Mouse (Mus musculus) MEL (cell line): ENCODE measurements around the gene Cavin3.

ENCODE experiments used
- CHD1 ChIP-seq: IDR thresholded peaks from 2 replicates; pipeline ENCODE4 v1.6.1; 2012; ENCODE audit warnings: low read depth, mild to moderate bottlenecking, inconsistent platforms, low read length, improper control_type of control experiment
- CTCF ChIP-seq, 3 experiments: IDR thresholded peaks in 2 of 3; conservative IDR thresholded peaks in 1 of 3; 2 replicates each; pipeline ENCODE4 v1.5.1; 2011 to 2012; ENCODE audit warnings: low read length in 3 of 3, low read depth in 2 of 3, mild to moderate bottlenecking in 2 of 3, improper control_type of control experiment in 1 of 3, inconsistent platforms in 1 of 3, mixed read lengths in 1 of 3, moderate library complexity in 1 of 3; ENCODE audit not compliant: control insufficient read depth in 1 of 3, insufficient read depth in 1 of 3, poor library complexity in 1 of 3, severe bottlenecking in 1 of 3
- EP300 ChIP-seq, 2 experiments: IDR thresholded peaks; 2 replicates each; pipeline ENCODE4 v1.6.1; 2011; ENCODE audit warnings: improper control_type of control experiment in 2 of 2, low read length in 2 of 2, low read depth in 1 of 2, mild to moderate bottlenecking in 1 of 2
- ETS1 ChIP-seq: IDR thresholded peaks from 2 replicates; pipeline ENCODE4 v1.6.1; 2012; ENCODE audit warnings: low read depth, mild to moderate bottlenecking, inconsistent platforms, low read length, improper control_type of control experiment, moderate library complexity
- GATA1 ChIP-seq: IDR thresholded peaks from 2 replicates; pipeline ENCODE4 v1.6.1; 2011; ENCODE audit warnings: low read depth, low read length, improper control_type of control experiment
- NELFE ChIP-seq: IDR thresholded peaks from 2 replicates; pipeline ENCODE4 v1.6.1; 2011; ENCODE audit warnings: low read depth, low read length, improper control_type of control experiment
- POLR2A ChIP-seq, 2 experiments: IDR thresholded peaks; 2 replicates each; pipeline ENCODE4 v1.6.1; 2011 to 2012; ENCODE audit warnings: low read length in 2 of 2, mild to moderate bottlenecking in 2 of 2, control low read depth in 1 of 2, improper control_type of control experiment in 1 of 2, low read depth in 1 of 2, moderate library complexity in 1 of 2; ENCODE audit not compliant: control insufficient read depth in 1 of 2, insufficient read depth in 1 of 2, poor library complexity in 1 of 2
- SIN3A ChIP-seq: IDR thresholded peaks from 2 replicates; pipeline ENCODE4 v1.6.1; 2012; ENCODE audit warnings: low read length, improper control_type of control experiment, inconsistent platforms
- SMC3 ChIP-seq: IDR thresholded peaks from 2 replicates; pipeline ENCODE4 v1.6.1; 2011; ENCODE audit warnings: low read depth, low read length, improper control_type of control experiment
- TAL1 ChIP-seq: IDR thresholded peaks from 2 replicates; pipeline ENCODE4 v1.6.1; 2012; ENCODE audit warnings: mild to moderate bottlenecking, inconsistent platforms, low read length, moderate library complexity, mixed read lengths

GRCm38 (mm10) chr7:105482426-105482825 is 326 bp upstream of the Cavin3 start:
- TF ChIP-seq ETS1, result no peak
- no peak for TF ChIP-seq CTCF (IDR thresholded peaks at IDR 0.05 in 2 of 3, conservative IDR thresholded peaks at IDR 0.05 in 1 of 3; ENCODE audit: control insufficient read depth in 1 of 3, insufficient read depth in 1 of 3, low read depth in 2 of 3, low read length in 3 of 3, poor library complexity in 1 of 3, severe bottlenecking in 1 of 3)
- no peak for TF ChIP-seq GATA1
- no peak for TF ChIP-seq TAL1
- TF ChIP-seq POLR2A (IDR thresholded peaks at IDR 0.05; ENCODE audit: control insufficient read depth in 1 of 2, insufficient read depth in 1 of 2, low read depth in 1 of 2, low read length in 2 of 2, poor library complexity in 1 of 2), result no peak
- no peak for TF ChIP-seq EP300 (IDR thresholded peaks at IDR 0.05; ENCODE audit: low read depth in 1 of 2, low read length in 2 of 2)
- TF ChIP-seq NELFE, result no peak
- no peak for TF ChIP-seq SMC3
- no peak for TF ChIP-seq SIN3A
- TF ChIP-seq CHD1, result no peak
